Mouse (Mus musculus) frontal cortex, postnatal 10 days (tissue): ENCODE results near the gene Nat8f6.
"Not testable (repeated sequence)": the region's sequence is repeated elsewhere in the genome, so short reads cannot be mapped to it uniquely, and the experiment has no call there.

Experiments used
- DNase-seq, 2 experiments: peaks; one replicate each; pipeline ENCODE4 v3.0.0; 2022; ENCODE audit warnings: low spot score in 2 of 2, mixed read lengths in 1 of 2

The Nat8f6 gene

DNA sequence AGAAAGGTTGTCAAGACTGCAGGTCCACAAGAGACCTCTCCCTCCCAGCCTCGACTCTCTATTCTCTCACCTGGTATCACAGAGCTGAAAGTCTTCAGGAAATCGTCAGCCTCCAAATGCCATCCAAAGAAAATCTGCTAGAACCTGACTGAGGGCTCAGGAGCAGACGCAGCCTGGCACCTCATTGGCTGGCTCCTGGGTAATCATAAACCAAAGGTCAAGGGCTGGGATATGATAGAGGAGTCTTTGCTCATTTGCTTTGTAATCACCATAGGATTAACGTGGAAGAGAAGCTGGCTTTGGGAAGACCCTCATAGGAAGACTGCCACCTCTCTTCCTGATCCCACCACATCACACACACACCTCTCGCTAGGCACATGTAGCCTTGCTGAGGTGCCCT lies at the start of gene Nat8f6, which contains the start of gene Nat8f5:
TSS of gene Nat8f6 (minus strand) at position 118 of the 400 bp plus-strand sequence.
TSS of gene Nat8f5 (minus strand) at position 136 of the 400 bp plus-strand sequence.
- no peak for DNase-seq

DNA sequence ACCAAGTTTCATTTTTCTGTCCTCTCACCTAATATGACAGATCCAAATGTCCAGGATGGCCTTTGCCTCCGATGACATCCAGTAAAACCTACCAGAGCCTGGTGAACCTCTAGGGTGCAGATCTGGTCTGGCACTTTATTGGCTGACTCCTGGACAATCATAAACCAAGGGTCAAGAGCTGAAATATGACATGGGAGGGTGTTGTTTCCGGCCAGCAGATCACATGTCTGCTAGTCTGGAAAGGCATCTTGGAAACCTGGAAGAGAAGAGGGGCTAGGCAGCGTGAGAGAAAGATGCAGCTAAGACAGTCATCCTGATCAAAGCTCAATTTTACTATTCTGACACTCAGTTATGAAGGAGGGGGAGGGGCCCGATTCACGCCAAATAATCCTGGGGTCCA lies 48.3 kb upstream of the Nat8f6 start, which contains the start of gene Nat8f2:
TSS of gene Nat8f2 (minus strand) at position 153 of the 400 bp plus-strand sequence.
- not testable (repeated sequence) for DNase-seq

- DNase-seq = no peak
Observed at GRCm38 (mm10) chr6:85867726-85868690, 47.3 kb upstream of the Nat8f6 start.

DNA sequence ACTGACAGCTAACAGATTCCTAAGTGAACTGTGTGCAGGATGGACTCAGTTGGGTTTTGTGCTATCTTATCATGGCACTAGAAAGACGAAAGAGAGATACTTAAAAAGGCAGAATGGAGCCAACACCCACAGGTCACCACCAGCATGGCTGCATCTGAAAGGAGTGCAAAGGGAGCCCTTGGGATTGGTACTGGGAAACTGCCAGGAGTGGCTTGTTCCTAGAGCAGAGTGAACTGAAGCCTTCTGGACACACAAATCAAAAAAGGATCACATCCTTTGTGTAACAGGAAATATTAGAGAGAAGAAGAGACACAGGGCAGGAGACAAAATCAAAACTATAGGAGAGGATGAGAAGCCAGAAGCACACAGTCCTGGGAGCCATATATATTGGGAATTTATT lies 46.2 kb upstream of the Nat8f6 start:
- DNase-seq = not testable (repeated sequence)

DNA sequence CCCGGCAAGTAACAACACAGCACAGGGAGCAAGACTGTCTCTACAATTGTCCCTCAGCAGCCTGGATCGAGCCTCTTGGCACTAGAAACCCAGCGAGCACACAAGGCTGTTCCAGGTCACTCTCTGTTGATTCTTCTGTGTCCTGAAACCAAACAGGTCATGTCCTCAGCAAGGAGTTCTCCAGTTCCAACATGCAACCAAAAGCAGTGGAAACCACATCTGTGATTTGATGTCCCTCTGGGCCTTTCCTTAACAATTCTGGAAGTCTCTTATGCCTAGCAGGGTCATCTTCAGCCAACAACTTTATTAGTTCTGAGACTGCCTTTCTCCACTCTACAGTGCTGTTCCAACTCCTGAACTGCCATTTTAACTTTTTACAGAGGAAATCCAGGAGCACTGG lies 45.4 kb upstream of the Nat8f6 start:
- not testable (repeated sequence) for DNase-seq

DNA sequence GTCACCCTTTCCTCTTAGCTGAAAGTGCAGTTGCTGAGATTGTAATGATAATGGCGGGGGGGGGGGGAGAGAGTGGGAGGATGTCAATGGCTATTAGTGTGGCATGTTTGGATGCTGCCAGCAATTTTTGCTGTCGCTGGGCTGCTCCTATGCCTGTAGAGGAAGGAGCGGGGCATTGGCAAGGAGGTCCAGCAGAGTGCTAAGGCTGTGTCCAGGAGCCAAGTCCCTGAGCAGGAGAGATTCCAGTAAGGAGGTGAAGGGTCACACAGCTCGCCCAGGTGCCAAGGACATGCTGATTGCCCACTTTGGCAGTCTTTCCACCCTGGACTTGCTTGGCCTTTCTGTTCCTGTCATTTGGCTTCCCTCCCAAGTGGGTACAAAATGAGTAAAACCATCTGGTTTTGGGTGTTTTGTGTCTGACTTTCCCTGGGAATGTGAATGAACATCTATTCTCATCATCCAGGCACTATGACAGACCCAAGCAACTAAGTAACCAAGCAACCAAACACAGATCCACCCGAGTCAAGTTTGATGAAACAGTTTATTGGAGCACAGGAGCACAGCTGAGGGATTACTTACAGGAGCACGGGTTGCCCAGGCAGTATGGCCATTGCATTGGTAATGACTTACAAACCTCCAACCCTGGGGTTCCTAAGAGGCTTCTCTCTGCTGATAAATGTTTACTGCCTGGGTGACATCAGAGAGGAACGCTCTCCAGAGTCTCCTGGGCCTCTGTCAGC lies 44.3 kb upstream of the Nat8f6 start:
- DNase-seq = peak in 1 of 2 experiments; percentile 17

DNA sequence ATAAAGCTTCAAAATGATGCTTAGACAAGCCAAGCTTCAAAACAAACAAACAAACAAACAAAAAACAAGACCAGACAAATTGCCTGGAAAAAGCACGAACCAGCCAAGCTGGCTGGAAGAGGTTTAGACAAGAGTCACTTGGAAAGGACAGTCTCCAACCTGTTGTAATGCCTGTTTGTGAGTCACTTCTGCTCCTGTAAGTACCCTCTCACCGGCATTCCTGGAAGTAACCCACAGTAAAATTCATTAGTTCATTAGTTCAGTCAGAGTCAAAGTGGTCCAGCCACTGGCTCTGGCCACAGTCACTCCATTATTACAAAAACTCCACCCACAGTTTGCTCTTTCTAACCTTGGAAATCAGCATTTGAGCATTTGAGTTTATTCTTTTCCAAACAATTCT lies 43.1 kb upstream of the Nat8f6 start:
- no peak for DNase-seq

DNA sequence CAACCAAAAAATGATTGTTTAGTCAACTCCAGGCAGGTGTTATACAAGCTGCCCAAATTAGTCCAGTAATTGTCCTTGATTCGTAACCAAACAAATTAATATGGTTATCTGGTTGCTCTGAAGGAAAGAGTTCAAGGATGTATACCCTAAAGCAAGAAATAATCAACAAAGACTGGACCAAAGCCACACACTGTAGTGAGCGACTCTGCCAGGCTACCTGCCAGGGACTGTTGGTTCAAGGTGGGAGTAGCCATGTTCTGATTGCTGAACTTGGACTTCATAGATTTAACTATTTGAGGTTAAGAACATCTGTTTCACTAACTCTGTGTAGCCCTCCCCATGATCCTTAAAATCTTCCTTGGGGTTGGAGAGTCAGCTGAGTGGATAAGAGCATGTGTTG lies 42.4 kb upstream of the Nat8f6 start:
- DNase-seq = no peak

GRCm38 (mm10) chr6:85862565-85862964 lies 41.8 kb upstream of the Nat8f6 start:
- DNase-seq = no peak

DNA sequence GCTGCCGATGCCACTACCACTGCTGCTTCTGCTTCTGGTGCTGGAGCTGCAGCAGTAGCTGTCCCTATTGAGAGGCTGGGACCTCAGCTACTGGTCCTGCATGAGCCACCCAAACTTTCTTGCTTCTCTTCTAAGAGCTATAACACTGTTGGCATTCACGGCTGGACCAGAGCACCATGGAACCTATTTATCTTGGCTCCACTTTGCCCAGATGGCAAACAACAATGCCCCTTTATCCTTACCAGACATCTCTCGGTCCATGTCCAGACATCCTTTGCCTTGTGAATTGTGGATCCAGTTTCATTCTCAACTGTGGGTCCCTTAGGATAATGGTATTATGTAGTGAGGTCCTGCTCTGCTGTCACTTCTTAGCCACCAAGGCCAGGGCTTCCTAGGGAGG lies 40.5 kb upstream of the Nat8f6 start:
- DNase-seq = no peak

GRCm38 (mm10) chr6:85856194-85856678 lies 35.5 kb upstream of the Nat8f6 start:
- peak; percentile 58 to 72 for DNase-seq

GRCm38 (mm10) chr6:85853481-85853880 lies 32.7 kb upstream of the Nat8f6 start:
- DNase-seq = no peak

DNA sequence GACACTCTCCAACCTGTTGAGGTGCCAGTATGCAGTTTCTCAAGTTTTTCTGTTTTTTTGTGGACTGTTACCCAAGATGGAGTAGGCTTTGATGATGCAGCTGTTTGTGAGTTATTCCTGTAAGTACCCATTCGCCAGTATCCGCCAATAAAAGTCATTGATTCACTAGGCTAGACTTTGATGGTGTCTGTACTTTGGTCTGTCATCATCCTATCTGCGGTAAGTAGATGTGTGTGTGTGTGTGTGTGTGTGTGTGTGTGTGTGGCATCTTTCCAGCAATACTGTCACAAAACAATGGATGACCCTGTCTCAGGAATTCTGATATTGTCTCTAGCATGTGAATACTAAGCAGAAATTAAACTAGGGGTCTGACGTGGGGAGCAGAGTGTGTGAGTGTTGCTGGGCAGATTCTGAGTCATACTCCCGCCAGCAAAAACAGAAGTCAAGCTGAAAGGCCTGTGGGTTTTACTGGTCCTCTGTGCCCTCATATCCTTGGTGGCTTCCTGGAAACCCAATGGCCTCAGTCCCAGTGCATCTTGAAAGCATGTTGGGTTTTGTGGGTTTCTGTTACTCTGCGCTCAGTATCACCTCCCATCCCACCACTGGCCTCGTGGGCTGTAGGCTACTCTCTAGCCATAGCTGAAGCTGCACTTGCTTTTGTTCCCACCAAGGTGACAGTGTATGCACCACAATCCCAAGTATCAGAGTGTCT lies 30.5 kb upstream of the Nat8f6 start:
- DNase-seq = no peak

DNA sequence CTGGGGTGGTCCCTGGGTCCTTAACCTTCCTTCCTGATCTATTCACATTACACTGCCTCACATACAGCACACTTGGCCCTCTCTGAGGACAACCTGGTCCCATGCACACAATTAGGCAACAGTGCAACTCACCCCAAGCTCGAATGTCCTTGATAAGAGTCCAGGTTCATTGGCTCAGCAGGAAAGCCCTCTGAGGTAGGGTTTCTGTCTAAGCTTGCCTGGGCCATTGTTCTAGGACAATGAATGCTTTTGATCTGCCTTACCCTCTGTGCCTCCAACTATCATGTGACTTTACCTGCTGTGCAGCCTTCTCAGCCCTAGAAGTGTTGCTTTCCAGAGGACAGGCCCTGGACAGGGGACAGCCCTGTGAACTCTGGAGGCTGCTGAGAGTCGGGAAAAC lies 28.5 kb upstream of the Nat8f6 start:
- no peak for DNase-seq

DNA sequence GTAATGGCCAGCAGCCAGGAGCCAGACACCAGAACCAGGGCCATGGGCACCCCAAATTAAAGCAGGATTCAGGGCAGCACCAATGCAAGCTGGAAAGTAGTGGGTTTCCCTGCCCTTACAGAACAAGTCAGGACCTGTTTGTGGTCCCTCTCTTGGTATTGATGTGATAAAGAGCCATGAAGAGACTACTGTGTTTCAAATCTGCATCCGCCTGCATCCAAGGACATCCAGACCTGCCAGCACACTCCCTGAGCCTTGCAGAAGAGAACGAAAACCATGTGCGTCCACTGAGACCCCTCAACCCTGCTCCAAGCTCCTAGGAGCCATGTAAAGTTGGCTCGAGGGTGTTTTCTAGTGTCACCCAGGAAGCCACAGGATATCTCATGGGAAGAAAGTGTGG lies 27.4 kb upstream of the Nat8f6 start:
- no peak for DNase-seq

DNA sequence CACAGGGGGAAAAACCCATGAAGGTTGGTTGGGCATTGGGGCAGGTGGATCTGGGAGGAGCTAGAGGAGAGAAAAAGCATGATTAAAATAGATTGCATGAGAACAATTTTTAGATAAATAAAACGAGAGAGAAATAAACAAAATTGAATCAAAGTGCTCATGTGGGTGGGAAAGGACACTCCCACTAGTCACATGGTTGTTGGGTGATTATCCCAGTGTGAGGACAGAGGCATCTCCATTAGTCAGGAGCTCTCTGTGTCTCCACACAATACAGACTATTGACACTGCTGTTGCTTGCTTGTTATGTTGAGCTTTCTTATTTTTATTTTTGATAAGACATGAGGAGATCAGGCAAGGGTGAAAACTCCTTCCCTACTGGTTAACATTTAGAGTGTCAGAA lies 26.2 kb upstream of the Nat8f6 start:
- no peak for DNase-seq

DNA sequence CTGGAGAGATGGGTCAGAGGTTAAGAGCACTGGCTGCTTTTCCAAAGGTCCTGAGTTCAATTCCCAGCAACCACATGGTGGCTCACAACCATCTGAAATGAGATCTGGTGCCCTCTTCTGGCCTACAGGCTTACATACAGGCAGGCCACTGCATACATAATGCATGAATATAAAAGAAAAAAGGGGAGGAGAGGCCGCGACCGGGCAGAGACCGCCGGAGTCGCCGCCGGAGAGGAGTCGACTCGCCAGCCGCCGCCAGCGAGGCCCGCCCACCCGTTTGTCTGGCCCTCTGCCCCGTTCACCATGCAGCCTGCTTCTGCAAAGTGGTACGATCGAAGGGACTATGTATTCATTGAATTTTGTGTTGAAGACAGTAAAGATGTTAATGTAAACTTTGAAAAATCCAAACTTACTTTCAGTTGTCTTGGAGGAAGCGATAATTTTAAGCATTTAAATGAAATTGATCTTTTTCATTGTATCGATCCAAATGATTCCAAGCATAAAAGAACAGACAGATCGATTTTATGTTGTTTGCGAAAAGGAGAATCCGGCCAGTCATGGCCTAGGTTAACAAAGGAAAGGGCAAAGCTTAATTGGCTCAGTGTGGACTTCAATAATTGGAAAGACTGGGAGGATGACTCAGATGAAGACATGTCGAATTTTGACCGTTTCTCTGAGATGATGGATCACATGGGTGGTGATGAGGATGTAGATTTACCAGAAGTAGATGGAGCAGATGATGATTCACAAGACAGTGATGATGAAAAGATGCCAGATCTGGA lies 23.1 kb upstream of the Nat8f6 start:
- not testable (repeated sequence) for DNase-seq

- no peak for DNase-seq
Observed at GRCm38 (mm10) chr6:85839982-85840381, 19.2 kb upstream of the Nat8f6 start.

DNA sequence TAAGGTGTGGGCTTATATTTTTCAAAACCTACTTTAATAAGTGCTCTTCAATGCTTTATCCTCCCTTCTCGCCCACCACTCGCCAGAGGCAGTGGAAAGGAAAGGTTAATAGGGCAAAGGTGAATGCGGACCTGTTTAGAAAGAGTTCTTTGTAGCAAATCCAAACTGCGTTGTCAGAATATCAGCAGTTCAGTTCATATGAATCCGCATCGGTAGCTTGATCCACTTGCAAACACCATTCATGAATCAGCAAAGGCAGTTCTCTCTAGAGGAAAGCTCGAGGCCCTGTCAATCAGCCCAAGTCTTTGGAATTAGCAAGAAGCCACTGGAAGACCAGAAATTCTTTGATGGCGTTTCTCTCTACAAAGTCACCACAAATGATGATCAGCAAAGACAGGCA lies 17.9 kb upstream of the Nat8f6 start:
- DNase-seq = no peak

GRCm38 (mm10) chr6:85837307-85837706 lies 16.6 kb upstream of the Nat8f6 start:
- DNase-seq = peak in 1 of 2 experiments; percentile 36

DNA sequence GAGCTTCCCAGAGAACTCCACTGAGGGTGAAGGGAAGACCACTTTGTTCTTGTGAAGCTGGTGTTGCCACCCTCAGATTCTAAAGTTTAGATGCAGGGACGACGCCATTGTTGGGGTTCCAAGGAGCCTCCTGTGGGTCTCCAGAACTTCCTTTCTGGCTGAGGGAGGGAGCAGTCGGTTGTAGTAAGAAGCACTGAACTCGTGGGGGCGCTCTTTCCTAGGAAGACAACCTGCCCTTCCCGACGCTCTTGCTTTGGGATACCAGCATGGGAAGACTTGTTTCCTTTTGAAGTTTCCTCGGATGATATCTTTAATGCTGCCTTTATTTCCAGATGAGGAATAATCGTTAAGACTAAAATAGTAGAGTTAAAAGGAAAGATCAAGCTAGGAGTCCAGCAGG lies 16.1 kb upstream of the Nat8f6 start:
- DNase-seq = peak in 1 of 2 experiments; percentile 58
